Mouse (Mus musculus): ENCODE measurements around the gene Tmod2.

DNA sequence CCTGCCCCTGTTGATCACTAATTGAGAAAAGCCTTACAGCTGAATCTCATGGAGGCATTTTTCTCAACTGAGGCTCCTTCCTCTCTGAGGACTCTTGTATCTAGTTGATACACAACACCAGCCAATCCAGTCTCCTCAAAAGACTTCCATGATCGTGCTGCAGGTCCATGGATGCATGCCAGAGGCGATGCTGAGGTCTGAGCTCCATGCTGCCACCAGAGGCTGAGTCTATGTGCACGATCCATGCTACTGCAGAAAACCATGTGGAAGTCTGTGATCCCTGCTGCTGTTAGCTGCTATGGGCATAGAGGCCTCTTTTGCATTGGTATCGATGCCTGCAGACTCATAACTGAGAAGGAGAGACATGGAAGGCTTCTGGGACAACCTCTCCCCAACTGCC lies 23.1 kb upstream of the Tmod2 start:
- TF ChIP-seq CTCF (IDR thresholded peaks at IDR 0.05; ENCODE audit: low read depth, low read length): no peak
- no peak for TF ChIP-seq POLR2A (IDR thresholded peaks at IDR 0.05; ENCODE audit: extremely low read depth, insufficient read depth, low read length)
